8 mouse cellular contexts compared by ENCODE assay signal in genomic region chr9:65196738-65197569, GRCm38 (mm10). TPM values are rescaled to one million over a fixed set of nuclear protein-coding genes. Genes with fewer than 3 reads are reported as not detected.
DNase-seq lines count a peak whose midpoint lies in the region; ATAC-seq and TF ChIP-seq lines count a peak whose summit lies in the region.

No protein-coding gene starts in this region.

- ATAC-seq in G1E (ENCODE audit: extremely low read depth, insufficient number of reproducible peaks, low FRiP score, poor library complexity, severe bottlenecking): no peak
- ATAC-seq in forebrain, postnatal 0 days: peak; percentile 74
- peak; percentile 76 for ATAC-seq in lung, embryonic 14.5 days (ENCODE audit: insufficient read depth)
- ATAC-seq in neutrophil, adult 5-6 weeks (ENCODE audit: extremely low read depth, insufficient number of reproducible peaks, low FRiP score, poor library complexity, severe bottlenecking): peak; percentile 65

- H3K27me3 ChIP-seq in G1E (ENCODE audit: insufficient read depth, low read length): no peaks in the 10 kb centered on the region
- no peaks in the 10 kb centered on the region for H3K27me3 ChIP-seq in forebrain, postnatal 0 days (ENCODE audit: insufficient read depth, low read length)
- no peaks in the 10 kb centered on the region for H3K27me3 ChIP-seq in lung, embryonic 14.5 days (ENCODE audit: insufficient read depth, low read length)

- peak overlapping the region; percentile 2; the same call in 1 of the 2 replicates for H3K4me2 ChIP-seq in forebrain, postnatal 0 days (ENCODE audit: low read depth)
- peak overlapping the region; percentile 43 for H3K4me2 ChIP-seq in lung, embryonic 14.5 days

- peaks cover 48% of the 10 kb centered on the region for H3K4me1 ChIP-seq in G1E (ENCODE audit: insufficient read depth, low read depth, low read length)
- peaks cover 12% of the 10 kb centered on the region for H3K4me1 ChIP-seq in forebrain, postnatal 0 days (ENCODE audit: insufficient read depth)
- H3K4me1 ChIP-seq in lung, embryonic 14.5 days (ENCODE audit: insufficient read depth): peaks cover 13% of the 10 kb centered on the region

- DNase-seq in G1E (ENCODE audit: low spot score): no peak
- DNase-seq in cerebellum, adult 11-12 months: peak; percentile 90
- peak; percentile 94 for DNase-seq in forebrain, postnatal 0 days
- peak; percentile 98 for DNase-seq in heart, postnatal 4 days
- peak; percentile 84 to 96 for DNase-seq in layer of hippocampus, adult 8-10 months (ENCODE audit: low spot score in 2 of 2)
- DNase-seq in lung, embryonic 14.5 days: peak; percentile 97
- DNase-seq in testis, postnatal 14 days (ENCODE audit: low spot score): peak; percentile 90

- 19% methylated on average over 26 of the region's 26 CpGs for WGBS in forebrain, postnatal 0 days
- WGBS in lung, embryonic 14.5 days: 15% methylated on average over 26 of the region's 26 CpGs

- peak; percentile 74 for TF ChIP-seq CTCF in G1E (IDR thresholded peaks at IDR 0.05; ENCODE audit: low read depth, low read length)
- peak; percentile 76 for TF ChIP-seq CTCF in forebrain, postnatal 0 days (IDR thresholded peaks at IDR 0.05; ENCODE audit: low read depth)
- TF ChIP-seq CTCF in lung, embryonic 14.5 days (IDR thresholded peaks at IDR 0.05; ENCODE audit: low read depth): peak; percentile 81

- peak overlapping the region; percentile 82 for H3K27ac ChIP-seq in forebrain, postnatal 0 days (ENCODE audit: low read depth, low read length)
- peak overlapping the region; percentile 95 for H3K27ac ChIP-seq in lung, embryonic 14.5 days (ENCODE audit: low read depth)

- H3K4me3 ChIP-seq in G1E (ENCODE audit: low read depth, low read length): no peak overlapping the region
- peak overlapping the region; percentile 1; the same call in 1 of the 2 replicates for H3K4me3 ChIP-seq in forebrain, postnatal 0 days (ENCODE audit: low read depth, low read length)
- peak overlapping the region; percentile 14; the same call in 1 of the 2 replicates for H3K4me3 ChIP-seq in lung, embryonic 14.5 days (ENCODE audit: low read depth, low read length)

- H3K9ac ChIP-seq in forebrain, postnatal 0 days: peak overlapping the region; percentile 31
- H3K9ac ChIP-seq in lung, embryonic 14.5 days: peak overlapping the region; percentile 47

- peaks cover 2% of the 10 kb centered on the region; the same call in 1 of the 2 replicates for H3K9me3 ChIP-seq in G1E (replicated peaks)
- H3K9me3 ChIP-seq in forebrain, postnatal 0 days (ENCODE audit: low read length): no peaks in the 10 kb centered on the region
- H3K9me3 ChIP-seq in lung, embryonic 14.5 days (ENCODE audit: low read depth, low read length): no peaks in the 10 kb centered on the region

- H3K36me3 ChIP-seq in G1E (replicated peaks): no peaks in the 10 kb centered on the region
- H3K36me3 ChIP-seq in forebrain, postnatal 0 days (ENCODE audit: insufficient read depth): no peaks in the 10 kb centered on the region
- H3K36me3 ChIP-seq in lung, embryonic 14.5 days (ENCODE audit: insufficient read depth): no peaks in the 10 kb centered on the region

RNA-seq across cellular contexts. Expression of gene Parp16, which starts 1.8 kb away (rescaled TPM):
- total RNA-seq in G1E (2014; fragmentation: Nextera tagmentation) (14.8 and 19.5 TPM in 2 replicates), G1E (2017) (7.7 and 7.8 TPM in 2 replicates)
- 15.9 and 19.4 TPM in 2 replicates for polyA plus RNA-seq in G1E (2012)
- total RNA-seq in forebrain, postnatal 0 days (2014; rRNA removed): 6.1 and 6.3 TPM in 2 replicates
- polyA plus RNA-seq in forebrain, postnatal 0 days (2015; fragmentation: Nextera tagmentation; extraction: Ambion mirVana): 4.2 and 6.7 TPM in 2 replicates
- 1 to 10 TPM; 3.7 to 3.8 TPM for total RNA-seq in heart, postnatal 4 days (2021)
- 1 to 10 TPM; 4.4 to 6.0 (median 5.6) TPM for total RNA-seq in layer of hippocampus, adult 8-10 months (2022)
- 5.3 and 6.9 TPM in 2 replicates for polyA plus RNA-seq in lung, embryonic 14.5 days (2014; fragmentation: Nextera tagmentation; extraction: Ambion mirVana)
- total RNA-seq in neutrophil, adult 5-6 weeks (2017): 3.3 and 5.2 TPM in 2 replicates

RNA-seq across cellular contexts. Expression of gene Igdcc3, which starts 56.0 kb away (rescaled TPM):
- not detected in 2 replicates for total RNA-seq in G1E (2014; fragmentation: Nextera tagmentation)
- total RNA-seq in G1E (2017): 0.49 TPM in 1 of 2 replicates, not detected in the other
- not detected in 2 replicates for polyA plus RNA-seq in G1E (2012)
- total RNA-seq in forebrain, postnatal 0 days (2014; rRNA removed): 2.7 and 3.0 TPM in 2 replicates
- 2.6 and 4.2 TPM in 2 replicates for polyA plus RNA-seq in forebrain, postnatal 0 days (2015; fragmentation: Nextera tagmentation; extraction: Ambion mirVana)
- under 1 TPM; 0.43 to 0.52 TPM for total RNA-seq in heart, postnatal 4 days (2021)
- total RNA-seq in layer of hippocampus, adult 8-10 months (2022): 1 to 10 TPM; 2.3 to 3.2 (median 2.5) TPM
- polyA plus RNA-seq in lung, embryonic 14.5 days (2014; fragmentation: Nextera tagmentation; extraction: Ambion mirVana): 2.3 and 4.1 TPM in 2 replicates
- total RNA-seq in neutrophil, adult 5-6 weeks (2017): 0.47 TPM in 1 of 2 replicates, not detected in the other
